Mouse (Mus musculus) limb, embryonic 14.5 days (tissue): ENCODE results near the gene Ccdc170. TPM values are rescaled to one million over a fixed set of nuclear protein-coding genes. Genes with fewer than 3 reads are reported as not detected.

Experiments
- ATAC-seq: fragments of 200-750 bp; cut with Nextera tagmentation; 2 replicates; pipeline ENCODE4 v1.8.0; 2017; ENCODE audit warnings: low read depth, moderate number of reproducible peaks, moderate TSS enrichment; ENCODE audit not compliant: low FRiP score
- DNase-seq: peaks from one replicate; pipeline ENCODE4 v3.0.0-alpha.2; 2015; ENCODE audit warnings: low spot score
- H3K27ac ChIP-seq: fragments of 300-500 bp; sonication (generic); replicated peaks from 2 replicates; pipeline ENCODE4 v1.5.1; 2014; ENCODE audit warnings: low read depth, mild to moderate bottlenecking, low read length, moderate library complexity, mixed read lengths
- H3K27me3 ChIP-seq: fragments of 300-500 bp; sonication (generic); 2 replicates; pipeline ENCODE4 v1.6.1; 2014; ENCODE audit warnings: low read length, mixed read lengths; ENCODE audit not compliant: control insufficient read depth, insufficient read depth
- H3K36me3 ChIP-seq: fragments of 300-500 bp; sonication (generic); 2 replicates; pipeline ENCODE4 v1.6.1; 2014; ENCODE audit warnings: mild to moderate bottlenecking, low read length, moderate library complexity, mixed read lengths; ENCODE audit not compliant: control insufficient read depth, insufficient read depth
- H3K4me1 ChIP-seq: fragments of 300-500 bp; sonication (generic); 2 replicates; pipeline ENCODE4 v1.6.1; 2014; ENCODE audit warnings: antibody characterized with exemption, low read length, mixed read lengths; ENCODE audit not compliant: control insufficient read depth, insufficient read depth
- H3K4me2 ChIP-seq: fragments of 300-500 bp; sonication (generic); replicated peaks from 2 replicates; pipeline ENCODE4 v1.6.1; 2014; ENCODE audit warnings: low read depth, mild to moderate bottlenecking, low read length, moderate library complexity; ENCODE audit not compliant: severe bottlenecking
- H3K4me3 ChIP-seq: fragments of 300-500 bp; sonication (generic); replicated peaks from 2 replicates; pipeline ENCODE4 v1.5.1; 2014; ENCODE audit warnings: low read length
- H3K9ac ChIP-seq: fragments of 300-500 bp; sonication (generic); 2 replicates; pipeline ENCODE4 v1.6.1; 2014; ENCODE audit warnings: mild to moderate bottlenecking, low read depth, low read length, moderate library complexity; ENCODE audit not compliant: severe bottlenecking
- H3K9me3 ChIP-seq: fragments of 300-500 bp; sonication (generic); 2 replicates; pipeline ENCODE4 v1.6.1; 2016; ENCODE audit warnings: low read length; ENCODE audit not compliant: control insufficient read depth
- POLR2A ChIP-seq: fragments of 200-500 bp; IDR thresholded peaks from 2 replicates; pipeline ENCODE4 v1.8.0; 2012; ENCODE audit warnings: inconsistent platforms, mild to moderate bottlenecking, moderate library complexity, borderline replicate concordance; ENCODE audit not compliant: insufficient read depth, insufficient read length; ENCODE audit errors: extremely low read depth
- WGBS: fragments of 180-500 bp; shearing (Covaris S2); extraction: QIAGEN DNeasy Blood & Tissue Kit; methylation state at CpG from one replicate; pipeline ENCODE4 v1.1.7; 2014; 5-methylcytosine and 5-hydroxymethylcytosine counted together
- polyA plus RNA-seq, 2 experiments: library from polyadenylated mRNA; depleted of rRNA in 1 of 2; stranded (reverse) in 1 of 2; unstranded in 1 of 2; fragments of >200 nt; fragmentation: Nextera tagmentation in 1 of 2; extraction: Ambion mirVana in 1 of 2; gene quantifications; 2 replicates each; pipeline versions ENCODE4 v1.2.1 to v1.2.3; 2012 to 2014

The Ccdc170 gene
- polyA plus RNA-seq, 2 experiments: 0.11 TPM; not detected in 1

DNA sequence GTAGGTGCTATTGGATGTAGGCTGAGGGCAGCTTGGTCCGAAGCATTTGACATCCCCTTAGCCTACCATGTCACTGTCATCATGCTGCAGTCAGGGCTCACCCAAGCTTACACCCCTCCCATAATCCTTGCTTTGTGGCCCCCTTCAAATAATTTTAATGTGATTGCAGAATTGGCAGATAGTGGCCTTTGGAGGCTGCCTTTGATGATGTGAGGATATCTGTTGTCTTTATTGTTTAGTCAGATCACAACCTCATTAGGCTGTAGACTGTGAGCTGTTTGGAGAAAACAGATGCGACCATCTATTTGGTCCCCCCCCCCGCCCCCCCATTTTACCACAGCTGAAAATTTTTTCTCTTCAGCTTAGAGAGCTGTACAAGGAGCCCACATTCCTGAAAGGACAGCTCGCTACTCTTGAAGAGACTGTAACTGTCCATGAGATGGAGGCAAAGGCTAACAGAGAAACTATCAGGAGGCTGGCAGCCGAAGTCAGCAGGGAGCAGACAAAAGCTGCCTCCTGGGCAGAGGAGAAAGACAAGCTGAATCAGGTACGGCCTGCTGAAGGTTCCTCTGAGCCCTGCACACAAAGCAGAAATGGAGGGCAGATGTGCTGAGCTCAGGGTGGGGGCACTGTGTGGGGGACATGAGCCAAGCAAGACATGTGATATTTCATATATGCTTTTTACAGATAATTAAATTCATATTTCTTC lies 38.2 kb downstream of the Ccdc170 start:
- Histone ChIP-seq H3K9me3 (no peaks in the 10 kb centered on the region), H3K4me3 (no peak overlapping the region), H3K4me1 (no peaks in the 10 kb centered on the region), H3K4me2 (no peak overlapping the region), H3K9ac (no peak overlapping the region), H3K36me3 (no peaks in the 10 kb centered on the region), H3K27ac (no peak overlapping the region), H3K27me3 (no peaks in the 10 kb centered on the region)
- WGBS: 57% methylated on average over 6 of the region's 6 CpGs
- DNase-seq (no peak), ATAC-seq (no peak)
- no peak for TF ChIP-seq POLR2A

DNA sequence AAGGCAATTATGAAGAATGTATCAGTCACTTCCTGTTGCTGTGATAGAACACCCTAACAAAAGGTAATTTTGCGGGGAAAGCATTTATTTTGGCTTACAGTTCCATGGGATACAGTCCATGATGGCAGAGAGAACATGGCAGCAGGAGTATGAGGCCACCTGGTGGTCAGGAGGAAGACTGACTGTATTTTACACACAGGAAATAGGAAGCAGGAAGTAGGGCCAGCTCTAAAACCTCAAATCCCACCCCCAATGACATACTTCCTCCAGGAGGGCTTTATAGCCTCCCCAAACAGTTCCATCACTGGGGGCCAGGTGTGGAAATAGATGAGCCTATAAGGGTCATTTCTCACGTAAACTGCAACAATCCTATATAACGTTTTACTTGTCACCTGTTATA lies 39.8 kb downstream of the Ccdc170 start:
- Histone ChIP-seq H3K4me2 (no peak overlapping the region), H3K36me3 (no peaks in the 10 kb centered on the region), H3K27ac (no peak overlapping the region), H3K9ac (no peak overlapping the region), H3K4me3 (no peak overlapping the region), H3K9me3 (no peaks in the 10 kb centered on the region), H3K4me1 (no peaks in the 10 kb centered on the region), H3K27me3 (no peaks in the 10 kb centered on the region)
- WGBS: 92% methylated on average over 3 of the region's 3 CpGs
- no peak for DNase-seq
- TF ChIP-seq POLR2A: no peak
- no peak for ATAC-seq

DNA sequence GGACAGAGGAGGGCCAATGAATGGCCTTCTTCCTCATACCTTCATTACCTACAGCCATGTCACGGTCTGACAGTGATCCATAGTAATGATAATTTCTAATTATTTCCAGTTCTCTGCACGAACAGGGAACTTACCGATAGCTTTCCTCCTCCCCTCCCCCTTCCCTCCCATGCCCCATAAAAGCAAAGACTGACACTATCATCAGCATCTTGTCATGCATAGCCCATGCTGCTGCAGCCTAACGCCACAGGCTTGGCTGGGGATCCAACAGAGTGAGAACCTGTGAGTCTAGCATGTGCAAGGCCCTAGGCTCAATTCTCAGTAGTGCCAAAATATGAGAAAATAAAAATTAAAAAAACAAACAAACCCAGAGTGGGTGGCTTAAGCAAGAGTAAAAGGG lies 40.8 kb downstream of the Ccdc170 start:
- no peak for DNase-seq
- TF ChIP-seq POLR2A: no peak
- H3K9me3 ChIP-seq: no peaks in the 10 kb centered on the region
- ATAC-seq: no peak
- H3K4me2 ChIP-seq: no peak overlapping the region
- H3K27ac ChIP-seq: no peak overlapping the region
- H3K4me3 ChIP-seq: no peak overlapping the region
- H3K27me3 ChIP-seq: no peaks in the 10 kb centered on the region
- no peaks in the 10 kb centered on the region for H3K36me3 ChIP-seq
- no peaks in the 10 kb centered on the region for H3K4me1 ChIP-seq
- WGBS: 60% methylated on average over 4 of the region's 4 CpGs
- H3K9ac ChIP-seq: no peak overlapping the region

DNA sequence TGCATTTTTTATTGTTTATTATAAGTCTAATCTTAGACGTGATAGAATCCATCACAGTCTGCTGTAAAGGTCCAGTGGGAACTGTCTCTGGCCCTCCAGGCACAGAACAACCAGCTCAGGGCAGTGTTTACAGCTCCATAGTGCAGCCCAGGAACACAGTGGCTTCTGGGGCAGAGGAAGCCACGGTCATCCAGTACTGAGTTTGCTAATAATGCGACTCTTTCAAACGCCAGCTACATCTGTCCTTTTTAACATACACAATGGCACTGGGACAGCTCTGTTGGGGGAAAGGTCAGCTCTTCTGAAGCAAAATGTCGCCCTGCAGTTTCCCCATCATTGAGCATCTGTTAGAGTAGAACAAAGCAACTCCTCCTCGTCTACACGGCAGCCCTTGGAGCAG lies 45.7 kb downstream of the Ccdc170 start:
- no peak overlapping the region for H3K27ac ChIP-seq
- 60% methylated on average over 7 of the region's 7 CpGs for WGBS
- no peaks in the 10 kb centered on the region for H3K36me3 ChIP-seq
- no peaks in the 10 kb centered on the region for H3K9me3 ChIP-seq
- DNase-seq (no peak), ATAC-seq (no peak)
- H3K9ac ChIP-seq: no peak overlapping the region
- no peak overlapping the region for H3K4me3 ChIP-seq
- no peaks in the 10 kb centered on the region for H3K4me1 ChIP-seq
- no peak for TF ChIP-seq POLR2A
- no peak overlapping the region for H3K4me2 ChIP-seq
- no peaks in the 10 kb centered on the region for H3K27me3 ChIP-seq

DNA sequence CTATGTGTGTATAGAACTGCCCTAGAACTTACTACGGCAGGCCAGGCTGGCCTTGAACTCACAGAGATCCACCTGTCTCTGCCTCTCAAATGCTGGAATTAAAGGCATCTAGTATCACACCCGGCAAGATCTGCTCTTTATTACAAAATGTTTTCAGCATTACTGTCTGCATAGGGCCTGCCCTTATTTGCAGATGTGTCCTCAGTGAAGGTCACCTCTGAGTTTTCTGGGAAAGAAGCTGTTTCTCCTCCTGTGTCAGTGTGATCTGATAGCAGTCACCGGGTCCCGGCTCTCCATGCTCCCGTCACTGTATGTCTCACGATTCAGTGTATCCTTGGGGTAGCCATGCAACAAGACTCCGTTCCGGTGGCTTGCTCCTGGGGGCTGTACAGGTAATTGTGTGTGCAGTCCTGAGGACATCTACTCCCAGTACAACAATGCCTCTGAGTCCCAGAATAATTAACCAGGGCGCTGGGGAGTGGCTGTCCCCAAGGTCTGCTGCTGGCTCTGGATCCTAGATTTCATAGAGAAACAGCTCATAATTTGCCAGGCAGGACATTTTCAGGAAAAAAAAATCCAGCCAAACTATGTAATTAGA lies 48.4 kb downstream of the Ccdc170 start:
- no peak overlapping the region for H3K9ac ChIP-seq
- H3K36me3 ChIP-seq: no peaks in the 10 kb centered on the region
- no peak overlapping the region for H3K4me3 ChIP-seq
- H3K4me2 ChIP-seq: no peak overlapping the region
- no peak for ATAC-seq
- no peak for TF ChIP-seq POLR2A
- H3K27me3 ChIP-seq: no peaks in the 10 kb centered on the region
- H3K27ac ChIP-seq: no peak overlapping the region
- no peak for DNase-seq
- no peaks in the 10 kb centered on the region for H3K9me3 ChIP-seq
- 86% methylated on average over 9 of the region's 9 CpGs for WGBS
- no peaks in the 10 kb centered on the region for H3K4me1 ChIP-seq
